Mouse (Mus musculus) cerebellum, adult 2 months (tissue): ENCODE results near the gene Sirpa.

Experiments
- CTCF ChIP-seq: fragments of 200-500 bp; IDR thresholded peaks from 2 replicates; pipeline ENCODE4 v1.5.1; 2011; ENCODE audit warnings: low read depth, mild to moderate bottlenecking, control low read depth, low read length, moderate library complexity, borderline replicate concordance; ENCODE audit not compliant: insufficient read depth
- POLR2A ChIP-seq: fragments of 200-500 bp; IDR thresholded peaks from 2 replicates; pipeline ENCODE4 v1.6.1; 2011; ENCODE audit warnings: low read length, control low read depth, borderline replicate concordance; ENCODE audit not compliant: insufficient read depth

- TF ChIP-seq CTCF: no peak
- no peak for TF ChIP-seq POLR2A
These were observed 28.5 kb upstream of the Sirpa start for GRCm38 (mm10) chr2:129563944-129564709.
